Mouse (Mus musculus): ENCODE results near the gene Psma6.
"Not testable (repeated sequence)": the region's sequence is repeated elsewhere in the genome, so short reads cannot be mapped to it uniquely, and the experiment has no call there.

The Psma6 gene

DNA sequence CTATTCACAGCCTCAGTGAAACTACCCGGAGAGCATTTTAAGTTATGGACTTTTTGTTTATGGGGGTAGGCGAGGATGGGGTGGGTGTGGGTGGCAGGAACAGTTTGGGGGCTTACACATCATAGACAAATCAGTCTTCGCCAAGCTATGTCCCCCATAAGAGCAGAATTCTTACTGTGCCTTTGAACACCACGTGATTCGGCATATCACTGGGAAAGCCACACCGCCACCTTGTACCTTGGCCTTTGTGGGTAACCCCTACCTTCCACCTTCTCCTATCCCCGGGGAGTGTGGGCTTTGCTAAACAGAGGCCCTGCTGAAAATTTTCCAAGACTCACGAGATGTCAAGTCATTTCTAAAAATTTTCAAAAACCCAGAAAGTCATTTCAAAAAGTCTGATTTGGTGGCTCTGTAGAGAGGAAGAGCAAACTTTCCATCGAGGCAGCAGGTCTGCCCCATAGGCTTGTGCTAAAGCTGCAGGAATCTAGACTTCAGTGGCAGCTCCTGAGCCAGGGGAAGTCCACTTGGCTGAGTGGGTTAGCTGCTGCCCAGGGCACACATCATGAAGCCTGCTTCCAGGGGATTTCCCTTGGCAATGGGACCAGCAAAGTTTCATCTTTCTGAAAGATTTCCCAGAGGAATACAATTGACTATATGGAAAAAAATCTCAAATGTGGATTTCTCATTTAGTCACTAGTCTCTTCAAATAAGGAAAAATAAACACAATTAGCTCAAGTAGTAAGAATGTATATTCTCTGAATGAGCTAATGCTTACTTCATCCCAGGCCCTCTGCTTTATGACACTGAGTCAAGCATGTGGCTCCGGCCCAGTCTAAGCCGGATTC lies 8.9 kb downstream of the Psma6 start:
- DNase-seq (ENCODE audit: low read depth), result peak; percentile 77

DNA sequence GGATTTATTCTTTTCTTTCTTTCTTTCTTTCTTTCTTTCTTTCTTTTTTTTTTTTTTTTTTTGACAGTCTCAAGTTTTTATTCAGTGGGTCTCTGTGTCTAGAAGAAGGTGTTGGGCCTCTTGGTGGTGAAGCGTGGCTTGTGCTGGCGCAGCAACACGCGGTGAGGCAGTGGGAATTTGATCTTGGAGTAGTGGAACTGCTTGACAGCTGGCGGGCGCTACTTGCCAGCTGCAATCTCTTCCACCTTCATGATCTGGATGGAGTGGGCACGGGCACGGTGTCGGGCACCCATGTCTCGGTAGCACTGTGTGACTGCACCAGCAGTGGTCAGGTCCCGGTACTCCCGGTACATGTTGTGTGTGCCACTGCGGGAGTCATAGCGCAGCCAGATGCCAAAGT lies 11.6 kb downstream of the Psma6 start:
- not testable (repeated sequence) for DNase-seq (ENCODE audit: low read depth)

DNA sequence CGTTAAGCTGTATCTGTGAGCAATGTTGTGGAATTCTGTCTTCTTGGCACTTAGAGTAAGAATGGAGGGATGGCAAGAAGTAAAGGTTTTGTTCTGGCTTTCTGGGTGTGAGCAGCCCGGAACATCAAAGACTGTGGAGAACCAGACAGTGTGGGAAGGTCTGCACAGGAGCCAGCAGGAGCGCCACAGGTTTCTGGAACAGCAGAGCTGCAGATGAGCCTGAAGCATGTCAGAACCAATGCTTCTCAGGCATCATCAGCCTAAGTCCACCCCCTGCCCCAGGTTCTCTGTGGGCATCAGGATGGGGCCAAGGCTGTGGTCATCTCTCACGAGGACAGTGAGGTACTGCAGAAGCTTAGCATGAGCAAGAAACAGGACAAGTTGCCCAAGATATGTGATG lies 12.5 kb downstream of the Psma6 start:
- no peak for DNase-seq (ENCODE audit: low read depth)

DNA sequence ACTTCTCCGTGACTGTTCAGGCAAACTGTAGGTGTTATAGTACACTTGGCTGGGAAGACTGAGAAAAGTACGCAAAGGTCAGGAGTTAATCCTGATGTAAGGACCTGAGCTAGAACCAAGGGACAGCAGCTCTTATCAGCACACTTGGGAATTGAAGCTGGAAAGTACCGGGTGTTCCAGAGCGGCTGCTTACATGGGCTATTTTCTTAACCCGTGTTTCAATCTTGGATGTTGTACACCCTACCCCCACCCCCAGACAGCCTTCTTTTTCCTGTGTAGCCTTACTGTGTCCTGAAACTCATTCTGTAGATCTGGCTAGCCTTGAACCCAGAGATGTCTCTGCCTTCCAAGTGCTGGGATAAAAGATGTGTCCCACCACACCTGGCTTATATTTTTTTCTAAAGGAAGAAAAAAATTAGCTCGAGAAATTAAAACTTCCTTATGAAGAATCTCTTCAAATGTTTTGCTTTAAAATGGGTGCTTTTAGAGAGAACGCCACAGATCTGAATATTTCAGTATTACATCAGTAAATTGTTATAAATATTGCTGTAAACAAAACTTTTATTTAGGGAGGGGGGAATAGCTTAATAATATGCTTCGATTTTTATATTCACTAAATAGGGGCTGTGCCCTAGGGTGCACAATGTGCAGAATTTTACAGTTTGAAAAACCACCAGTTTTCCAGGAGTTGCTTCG lies 13.7 kb downstream of the Psma6 start:
- DNase-seq (ENCODE audit: low read depth), result no peak

DNA sequence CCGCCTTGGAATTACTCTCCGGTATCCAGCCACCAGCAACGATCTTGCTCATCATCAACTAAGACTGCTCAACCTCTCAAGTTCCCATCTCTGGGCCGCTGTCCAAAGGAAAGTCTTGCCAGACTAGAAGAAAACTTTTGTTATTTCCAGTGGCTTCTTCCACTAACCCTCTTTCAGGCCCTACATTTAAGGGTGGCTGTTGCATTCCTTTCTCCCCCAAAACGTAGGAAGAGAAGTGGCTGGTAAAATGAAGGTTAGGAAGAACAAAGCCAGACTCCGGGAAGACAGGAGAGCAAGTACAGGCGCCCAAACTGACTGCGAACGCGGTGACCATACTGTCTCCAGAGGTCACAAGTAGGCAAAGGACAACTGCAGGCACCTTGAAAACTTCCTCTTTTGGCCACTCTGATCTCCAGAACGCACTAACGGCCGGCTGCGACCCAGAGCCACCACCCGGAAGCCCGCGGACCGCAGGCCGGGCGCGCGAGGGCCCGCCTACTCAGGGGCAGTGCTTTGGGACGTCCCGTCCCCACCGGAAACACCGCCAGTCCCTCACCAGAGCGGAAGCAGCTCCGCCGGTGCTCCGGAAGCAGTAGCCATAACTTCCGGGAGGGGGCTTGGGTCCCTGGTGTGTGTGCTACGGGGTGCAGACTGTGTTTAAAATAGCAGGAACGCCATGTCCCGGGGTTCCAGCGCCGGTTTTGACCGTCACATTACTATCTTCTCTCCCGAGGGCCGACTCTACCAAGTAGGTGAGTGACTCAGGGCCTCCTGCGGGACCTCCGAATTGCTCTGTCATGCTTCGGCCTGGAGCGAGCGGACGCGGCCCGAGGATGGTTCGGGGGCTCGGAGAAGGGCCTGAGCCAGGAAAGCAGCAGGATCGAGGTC lies 14.5 kb downstream of the Psma6 start:
- DNase-seq (ENCODE audit: low read depth), result peak; percentile 95

DNA sequence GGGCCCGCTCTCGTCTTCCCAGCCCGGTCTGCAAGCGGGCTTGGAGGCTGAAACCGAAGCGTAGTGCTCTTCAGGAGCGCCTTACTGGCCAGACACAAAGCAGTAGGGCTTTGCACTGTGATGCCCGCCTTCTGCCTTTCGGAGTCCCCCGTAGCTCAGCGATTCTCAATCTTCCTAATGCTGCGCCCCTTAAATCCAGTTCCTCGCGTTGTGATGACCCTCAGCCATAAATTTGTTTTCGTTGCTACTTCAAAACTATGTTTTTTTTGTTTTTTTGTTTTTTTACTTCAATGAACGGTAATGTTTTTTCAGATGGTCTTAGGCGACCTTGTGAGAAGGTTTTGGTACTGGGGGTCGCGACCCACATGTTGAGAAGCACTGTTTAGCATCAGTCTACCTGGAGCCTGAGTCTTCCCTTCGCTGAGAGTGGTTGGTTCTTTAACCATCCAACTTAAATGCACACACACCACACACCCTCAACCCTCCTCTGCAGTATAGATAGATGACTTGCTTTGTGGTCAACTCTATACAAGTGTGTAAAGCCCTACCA lies 15.2 kb downstream of the Psma6 start:
- DNase-seq (ENCODE audit: low read depth), result no peak

DNA sequence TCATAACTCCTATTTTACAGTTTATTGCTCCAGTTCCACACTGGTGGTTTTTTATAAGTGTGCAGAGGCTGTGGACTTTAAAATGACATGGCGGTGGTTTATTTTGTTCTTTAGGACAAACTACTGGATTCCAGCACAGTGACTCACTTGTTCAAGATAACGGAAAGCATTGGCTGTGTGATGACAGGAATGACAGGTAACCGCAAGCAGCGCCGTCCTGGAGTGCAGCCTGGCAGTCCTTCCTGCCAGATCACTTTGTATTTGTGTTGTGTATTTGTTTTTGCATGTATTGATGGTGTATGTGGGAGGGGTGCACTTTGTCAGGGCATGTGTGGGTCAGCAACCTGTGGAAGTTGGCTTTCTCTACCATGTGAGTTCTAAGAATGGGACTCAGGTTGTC lies 23.9 kb downstream of the Psma6 start:
- no peak for DNase-seq (ENCODE audit: low read depth)

DNA sequence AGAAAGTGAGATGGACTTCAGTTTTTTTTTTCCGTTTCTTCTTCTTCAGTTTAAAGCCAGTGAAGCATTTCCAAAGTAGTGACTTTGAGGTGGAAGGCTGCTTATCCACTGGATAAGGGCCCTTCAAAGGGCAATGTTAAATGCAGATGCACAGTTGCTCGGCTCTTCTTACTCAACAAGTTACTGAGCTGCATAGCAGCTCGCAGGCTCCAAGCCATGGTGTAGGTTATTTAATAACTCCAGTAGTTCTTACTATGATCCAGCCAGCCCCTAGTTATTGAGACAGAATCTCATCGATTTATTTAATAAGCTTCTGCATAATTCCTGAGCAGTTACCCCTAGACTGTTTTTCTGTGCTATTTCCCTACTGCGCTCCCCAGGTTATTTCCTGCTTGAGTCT lies 31.2 kb downstream of the Psma6 start:
- no peak for DNase-seq (ENCODE audit: low read depth)

DNA sequence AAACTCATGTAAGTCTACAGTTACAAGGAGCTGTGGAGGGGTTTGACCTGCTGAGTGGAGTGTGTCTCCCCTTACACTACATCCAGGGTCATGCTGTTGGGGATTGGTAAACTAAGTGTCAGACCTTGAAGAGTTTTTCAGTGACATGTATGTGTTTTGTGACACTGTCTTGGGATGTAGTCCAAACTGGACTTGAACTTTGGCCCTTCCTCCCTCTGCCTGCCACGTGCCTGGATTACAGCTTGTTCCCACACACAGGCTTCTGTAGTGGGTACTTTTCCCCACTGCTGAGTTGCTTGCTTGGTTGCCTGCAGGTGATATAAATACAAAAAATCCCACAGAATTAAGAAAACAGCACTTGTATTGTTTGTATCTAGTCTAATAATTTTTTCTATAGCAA lies 31.7 kb downstream of the Psma6 start:
- no peak for DNase-seq (ENCODE audit: low read depth)

DNA sequence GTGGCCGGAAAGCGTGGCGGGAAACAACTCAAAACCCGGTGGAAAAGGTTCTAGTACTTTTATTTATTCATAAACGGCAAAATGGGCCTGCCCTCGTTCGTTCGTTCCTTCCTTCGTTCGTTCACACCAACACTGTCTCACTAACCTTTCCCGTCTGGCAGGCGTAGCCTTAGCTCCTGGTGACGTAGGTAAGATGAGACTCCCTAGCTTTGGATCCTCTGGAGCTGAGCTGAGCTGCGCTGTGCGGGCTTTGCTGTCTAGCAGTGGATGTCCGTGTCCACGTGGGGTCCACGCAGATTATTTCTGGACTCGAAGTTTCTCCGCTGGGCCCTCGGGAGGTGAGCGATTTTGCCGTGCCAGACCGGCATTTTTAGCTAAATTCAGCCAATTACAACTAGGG lies 36.2 kb downstream of the Psma6 start:
- no peak for DNase-seq (ENCODE audit: low read depth)

DNA sequence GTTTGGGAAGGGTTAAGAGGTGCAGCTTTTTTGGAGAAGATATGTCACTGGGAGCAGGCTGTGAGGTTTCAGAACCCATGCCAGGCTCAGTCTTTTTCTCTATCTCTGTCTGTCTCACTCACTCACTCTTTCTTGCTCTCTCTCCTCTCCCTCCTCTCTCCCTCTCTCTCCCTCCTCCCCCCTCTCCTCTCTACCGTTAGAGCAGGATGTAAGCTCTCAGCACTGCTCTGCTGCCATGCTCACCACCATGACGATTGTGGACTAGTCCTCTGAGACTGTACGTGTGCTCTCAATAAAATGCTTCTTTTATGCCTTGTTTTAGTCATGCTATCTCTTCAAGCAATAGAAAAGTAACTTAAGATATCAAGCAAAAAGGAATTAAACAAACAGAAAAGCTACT lies 38.0 kb downstream of the Psma6 start:
- no peak for DNase-seq (ENCODE audit: low read depth)

DNA sequence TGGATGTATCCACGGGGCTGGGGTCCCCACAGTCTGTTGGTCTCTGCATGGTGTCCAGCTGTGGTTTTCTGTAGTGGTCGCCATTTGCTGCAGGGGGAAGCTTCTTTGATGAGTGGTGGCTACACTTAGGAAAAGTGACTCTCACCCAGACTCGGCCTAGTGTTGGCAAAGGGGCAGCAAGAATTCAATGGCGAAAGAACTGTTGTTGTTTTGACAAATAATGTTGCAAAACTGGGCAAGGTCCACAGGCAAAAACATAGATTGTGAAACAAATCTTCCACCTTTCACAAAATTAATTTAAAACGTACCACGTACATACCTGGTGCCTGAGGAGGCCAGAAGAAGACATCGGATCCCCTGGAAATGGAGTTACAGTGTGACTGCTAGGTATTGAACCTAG lies 42.3 kb downstream of the Psma6 start:
- no peak for DNase-seq (ENCODE audit: low read depth)

DNA sequence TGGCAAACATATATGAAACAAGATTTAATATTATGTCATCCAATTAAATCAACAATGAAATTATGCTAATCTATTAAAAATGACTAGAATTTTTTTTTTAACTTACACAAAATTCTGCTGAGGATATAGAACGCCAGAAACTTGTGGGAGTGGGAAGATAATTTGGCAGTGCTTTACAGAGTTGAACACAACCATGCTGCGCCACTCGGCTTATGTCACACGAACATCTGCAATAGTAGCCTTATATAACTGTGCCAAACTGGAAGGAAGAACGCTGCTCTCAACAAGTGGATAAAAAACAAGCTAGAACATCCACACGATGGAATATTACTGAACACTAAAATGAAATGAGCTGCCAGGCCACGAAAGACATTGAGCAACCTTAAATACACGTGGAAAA lies 45.2 kb downstream of the Psma6 start:
- DNase-seq (ENCODE audit: low read depth), result no peak

DNA sequence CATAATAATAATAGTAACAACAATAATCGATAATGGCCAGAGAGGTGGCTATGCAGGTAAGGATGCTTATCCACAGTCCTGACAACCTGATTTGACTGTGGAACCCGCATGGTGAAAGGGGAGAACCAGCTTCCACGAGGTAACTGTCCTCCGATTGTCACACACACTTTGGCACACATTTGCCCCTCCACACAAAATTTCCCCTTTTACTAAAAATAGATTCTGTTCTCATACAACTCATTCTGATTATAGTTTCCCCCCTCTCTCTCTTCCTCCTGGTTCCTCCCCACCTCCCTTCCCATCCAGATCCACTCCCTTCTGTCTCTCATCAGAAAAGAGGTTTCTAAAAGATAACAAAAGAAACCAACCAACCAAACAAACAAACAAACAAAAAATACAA lies 45.9 kb downstream of the Psma6 start:
- no peak for DNase-seq (ENCODE audit: low read depth)

DNA sequence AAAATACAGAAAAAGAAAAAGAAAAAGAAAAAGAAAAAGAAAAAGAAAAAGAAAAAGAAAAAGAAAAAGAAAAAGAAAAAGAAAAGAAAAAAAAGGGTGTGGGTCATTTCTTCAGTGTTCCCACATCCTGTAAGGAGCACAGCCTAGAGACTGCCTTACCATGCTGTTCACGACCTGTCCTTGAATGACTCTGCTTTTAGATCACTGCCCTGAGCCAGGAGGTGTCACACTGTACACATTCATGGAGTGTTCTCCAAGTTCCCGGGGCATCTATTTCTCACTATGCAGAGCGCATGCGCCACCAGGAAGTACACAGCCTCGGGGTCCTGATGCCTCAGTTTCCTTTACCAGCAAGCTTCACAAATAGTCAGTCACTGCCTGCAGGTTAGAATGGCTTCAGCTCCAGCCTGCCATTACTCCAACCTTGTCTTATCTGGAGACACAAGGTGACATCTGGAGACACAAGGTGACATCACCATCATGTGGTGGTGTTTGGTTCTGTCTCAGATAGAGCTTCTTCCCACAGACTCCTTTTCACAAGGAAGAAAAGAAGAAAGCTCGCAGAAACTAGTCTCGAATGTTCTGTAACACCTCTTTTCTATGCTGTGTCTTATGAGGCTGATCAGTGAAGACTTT lies 48.4 kb downstream of the Psma6 start:
- DNase-seq (ENCODE audit: low read depth), result no peak

DNA sequence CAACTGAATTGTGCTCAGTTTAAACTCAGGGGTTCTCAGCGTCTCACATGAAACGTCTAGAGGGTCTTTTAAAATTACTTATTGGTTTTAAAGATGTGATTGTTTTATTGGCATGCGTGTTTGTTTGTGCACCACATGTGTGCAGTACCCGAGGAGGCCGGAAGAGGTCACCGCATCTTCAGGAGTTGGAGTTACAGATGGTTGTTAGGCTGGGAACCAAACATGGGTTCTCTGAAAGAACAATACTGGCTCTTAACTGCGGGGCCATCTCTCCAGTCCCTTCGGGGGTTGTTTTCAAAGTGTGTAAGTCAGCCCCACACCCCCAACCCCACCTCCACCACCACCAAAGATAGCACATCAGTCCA lies 48.9 kb downstream of the Psma6 start:
- no peak for DNase-seq (ENCODE audit: low read depth)

DNA sequence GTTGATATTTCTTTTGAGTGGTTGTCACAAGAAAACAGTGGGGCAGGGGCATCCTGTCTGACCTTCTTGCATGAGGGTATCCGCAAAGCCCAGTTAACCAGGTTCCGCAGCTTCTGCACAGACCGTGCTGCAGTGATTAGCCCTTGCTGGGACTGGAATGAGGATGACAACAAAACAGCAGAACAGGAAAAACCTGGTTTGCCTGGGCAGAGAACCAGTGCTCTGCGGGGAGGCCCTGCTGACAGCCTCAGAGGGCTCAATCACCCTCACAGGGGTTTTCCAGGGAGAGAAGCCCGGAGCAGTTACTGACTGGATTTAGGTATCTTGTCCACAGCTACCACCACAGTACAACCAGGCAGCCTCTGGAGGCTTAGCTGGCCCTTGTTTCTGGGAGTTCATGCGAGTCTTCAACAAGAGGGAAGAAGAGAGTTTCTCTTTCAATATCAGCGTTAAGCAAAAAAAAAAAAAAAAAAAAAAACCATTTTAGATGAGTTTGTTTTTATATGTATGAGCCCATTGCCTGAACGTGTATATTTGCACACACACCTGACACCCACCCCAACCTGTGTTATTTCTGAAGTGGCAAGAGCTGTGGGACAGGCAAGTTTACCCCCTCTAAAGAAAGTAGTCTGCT lies 49.9 kb downstream of the Psma6 start:
- DNase-seq (ENCODE audit: low read depth), result peak; percentile 25

DNA sequence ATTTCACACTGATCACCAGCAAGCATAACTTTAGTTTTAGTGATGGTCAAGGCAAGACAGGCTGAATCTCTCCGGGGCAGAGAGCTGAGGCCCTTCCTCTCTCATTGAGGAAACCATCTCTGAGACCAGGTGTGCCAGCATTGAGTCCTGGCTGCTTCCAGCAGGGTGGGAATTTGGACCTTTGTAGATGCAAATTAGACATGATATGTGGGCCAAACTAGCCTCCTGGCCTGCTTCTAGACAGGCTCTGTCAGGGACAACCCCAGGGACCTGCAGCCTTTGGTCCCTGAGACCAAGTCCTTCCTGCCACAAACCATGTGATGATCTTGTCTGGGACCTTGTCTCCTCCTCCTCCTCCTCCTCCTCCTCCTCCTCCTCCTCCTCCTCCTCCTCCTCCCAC lies 51.1 kb downstream of the Psma6 start:
- DNase-seq (ENCODE audit: low read depth), result no peak

DNA sequence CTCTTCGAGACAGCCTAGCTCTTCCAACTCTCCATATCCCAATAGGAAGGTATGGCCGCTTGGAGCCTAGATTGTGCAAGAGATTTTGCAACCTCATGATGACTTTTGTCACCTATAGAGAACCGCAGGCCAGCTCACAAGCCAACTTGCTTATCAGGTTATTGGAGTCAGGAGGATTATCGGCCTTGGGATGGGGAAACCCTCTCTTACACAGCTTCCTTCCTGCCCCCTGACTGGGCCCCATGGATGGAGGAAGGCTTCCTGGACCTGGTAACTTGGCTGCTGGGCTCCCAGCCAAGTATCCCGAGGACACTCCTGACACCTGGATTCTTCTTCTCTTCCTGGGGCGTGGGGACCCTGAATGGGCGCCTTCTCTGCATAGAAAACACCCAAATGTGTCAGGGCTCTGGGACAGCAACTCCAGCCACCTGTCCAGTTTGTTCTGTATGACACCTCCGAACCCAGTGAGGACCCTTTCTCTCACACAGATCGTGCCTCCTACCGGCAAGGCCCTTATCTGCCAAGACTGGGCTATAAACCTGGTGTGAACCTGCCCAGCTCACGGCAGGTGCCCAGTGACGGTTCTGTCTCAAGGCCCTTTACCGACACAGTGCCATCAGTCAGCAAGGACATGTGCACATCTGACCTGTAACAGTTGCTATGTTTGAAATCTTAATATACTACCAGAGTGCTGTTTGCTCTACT lies 53.3 kb downstream of the Psma6 start:
- DNase-seq (ENCODE audit: low read depth), result no peak

DNA sequence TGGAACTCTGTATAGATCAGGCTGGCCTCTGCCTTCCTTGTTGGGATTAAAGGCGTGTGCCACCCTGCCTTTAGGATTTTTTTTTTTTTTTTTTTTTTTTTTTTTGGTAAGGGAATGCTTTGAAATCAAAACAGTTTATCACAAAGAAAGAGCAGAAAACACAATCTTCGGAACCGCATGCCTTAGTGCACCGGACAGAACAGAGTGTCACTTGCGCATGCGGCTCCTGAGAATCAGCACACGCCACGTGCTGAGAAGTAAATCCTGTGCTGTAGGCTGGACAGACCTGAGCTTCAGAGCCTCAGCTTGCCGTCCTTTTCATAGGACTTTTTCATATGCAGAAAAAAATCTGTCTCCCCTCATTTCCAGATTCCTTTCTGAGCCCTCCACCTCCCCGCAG lies 54.0 kb downstream of the Psma6 start:
- DNase-seq (ENCODE audit: low read depth), result no peak

DNA sequence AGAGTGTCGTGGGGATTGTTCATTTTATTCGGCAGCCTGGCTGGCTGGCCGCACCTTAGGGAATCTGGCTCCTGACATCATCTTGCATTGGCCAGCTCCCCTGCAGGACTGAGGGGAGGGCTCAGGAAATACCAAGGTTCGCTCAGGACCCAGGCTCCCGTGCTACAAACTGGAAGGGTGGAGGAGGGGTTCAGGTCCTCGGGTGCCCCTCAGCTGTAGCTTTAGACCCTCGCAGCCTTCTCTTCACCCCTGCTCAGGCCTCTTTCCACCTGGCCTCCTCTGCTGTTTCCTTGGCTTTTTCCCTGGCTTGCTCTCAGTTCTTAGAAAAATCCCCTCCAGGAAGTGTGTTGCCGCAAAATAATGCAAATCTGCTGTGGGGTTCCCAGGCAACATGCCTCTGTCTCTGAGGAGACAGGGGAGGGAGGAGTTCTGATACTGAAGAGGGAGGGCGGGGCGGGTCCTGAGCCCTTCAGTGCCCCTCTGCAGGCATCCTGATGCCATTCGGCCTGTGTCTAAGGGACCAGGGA lies 54.7 kb downstream of the Psma6 start:
- peak; percentile 48 for DNase-seq (ENCODE audit: low read depth)
